Mouse (Mus musculus) adrenal gland, adult 2 months (tissue): ENCODE measurements around the gene Rnf215. TPM values are rescaled to one million over a fixed set of nuclear protein-coding genes. Genes with fewer than 3 reads are reported as not detected.
"Not testable (repeated sequence)": the region's sequence is repeated elsewhere in the genome, so short reads cannot be mapped to it uniquely, and the experiment has no call there.

Experiments
- DNase-seq: peaks from one replicate; pipeline ENCODE4 v3.0.0; 2021
- polyA plus RNA-seq: library from polyadenylated mRNA; depleted of rRNA; stranded (reverse); fragments of >200 nt; gene quantifications from 2 replicates; pipeline ENCODE4 v1.2.3, GENCODE M21; 2012
- total RNA-seq, 2 experiments: library from RNA; stranded (reverse); gene quantifications; 2 replicates each; pipeline ENCODE4 v1.2.3; 2021

The Rnf215 gene
- total and polyA plus RNA-seq, 3 experiments = 21.7 to 34.6 (median 25.0) TPM

- DNase-seq = no peak
Measured at GRCm38 (mm10) chr11:4147098-4147497, 12.1 kb downstream of the Rnf215 start.

GRCm38 (mm10) chr11:4148120-4148519 is 13.1 kb downstream of the Rnf215 start:
- peak; percentile 42 for DNase-seq

GRCm38 (mm10) chr11:4148536-4149156 is 13.6 kb downstream of the Rnf215 start:
- peak; percentile 32 for DNase-seq

- no peak for DNase-seq
Measured at GRCm38 (mm10) chr11:4149886-4150285, 14.9 kb downstream of the Rnf215 start.

DNA sequence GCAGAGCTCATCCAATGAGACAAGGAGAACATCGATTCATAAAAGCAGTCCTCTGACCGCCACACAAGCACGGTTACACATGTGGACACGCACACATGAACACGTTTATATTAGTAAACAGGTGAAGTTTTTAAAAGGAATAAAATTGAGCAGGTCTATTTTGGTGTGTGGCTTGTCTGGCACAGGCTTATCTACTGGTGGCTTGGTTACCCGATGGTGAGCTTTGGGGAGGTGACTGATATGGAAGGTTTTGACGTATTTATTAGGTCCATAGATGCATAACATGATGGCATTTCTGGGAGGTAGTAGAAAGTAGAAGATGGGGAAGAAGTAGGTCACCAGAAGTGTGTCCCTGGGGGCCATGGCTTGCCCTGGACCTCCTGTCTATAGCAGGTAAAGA is 18.7 kb downstream of the Rnf215 start:
- no peak for DNase-seq

GRCm38 (mm10) chr11:4155641-4156040 is 20.6 kb downstream of the Rnf215 start:
- no peak for DNase-seq

- no peak for DNase-seq
Measured at GRCm38 (mm10) chr11:4158676-4159075, 23.7 kb downstream of the Rnf215 start.

GRCm38 (mm10) chr11:4159808-4160708 is 25.1 kb downstream of the Rnf215 start, which contains the start of the genes Ccdc157 and Sf3a1:
Gene Ccdc157 (minus strand): TSS chr11:4160293.
Gene Sf3a1 (plus strand): TSS chr11:4160350.
- peak; percentile 96 for DNase-seq

- no peak for DNase-seq
Measured at GRCm38 (mm10) chr11:4160758-4161480, 25.9 kb downstream of the Rnf215 start.

- DNase-seq = peak; percentile 55
Measured at GRCm38 (mm10) chr11:4164701-4165100, 29.7 kb downstream of the Rnf215 start.

GRCm38 (mm10) chr11:4166467-4167090 is 31.6 kb downstream of the Rnf215 start:
- peak; percentile 39 for DNase-seq

GRCm38 (mm10) chr11:4174586-4174985 is 39.6 kb downstream of the Rnf215 start:
- peak; percentile 68 for DNase-seq

DNA sequence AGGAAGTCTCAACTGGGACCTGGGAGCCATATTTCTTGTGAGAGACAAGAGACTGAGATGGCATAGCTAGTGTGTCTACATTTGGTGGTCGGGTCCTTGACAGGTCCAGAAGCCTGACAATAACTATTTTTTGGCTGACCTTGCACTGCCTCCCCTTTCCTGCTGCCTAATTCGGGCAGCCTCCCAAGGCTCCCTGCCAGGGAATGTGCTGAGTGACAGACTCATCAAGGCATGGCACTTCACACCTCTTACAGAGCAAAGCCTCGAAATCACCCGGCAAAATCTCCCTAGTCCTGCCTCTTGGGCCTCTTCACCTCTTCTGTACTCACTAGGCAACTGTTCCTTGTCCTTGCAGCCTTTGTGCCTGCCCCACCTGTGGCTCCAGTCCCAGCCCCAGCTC is 42.7 kb downstream of the Rnf215 start:
- DNase-seq = no peak

DNA sequence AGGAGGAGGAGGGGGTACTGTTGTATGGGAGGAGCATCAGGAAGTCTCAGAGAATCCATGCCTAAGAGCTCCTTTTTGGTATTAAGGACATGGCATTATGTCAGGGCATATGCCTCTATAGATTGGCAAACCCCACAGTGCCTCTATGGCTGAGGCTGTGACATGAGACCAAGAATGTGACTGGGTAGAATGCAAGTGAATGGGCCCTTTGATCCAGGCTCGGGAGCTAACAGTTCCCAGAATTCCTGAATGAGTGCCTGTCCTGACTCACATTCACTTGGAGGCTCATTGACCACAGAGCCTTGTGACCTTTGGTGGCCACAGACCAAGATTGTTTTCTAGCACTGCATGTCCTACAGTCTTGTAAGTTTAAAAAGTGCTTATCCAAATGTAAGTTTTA is 47.1 kb downstream of the Rnf215 start:
- no peak for DNase-seq

DNA sequence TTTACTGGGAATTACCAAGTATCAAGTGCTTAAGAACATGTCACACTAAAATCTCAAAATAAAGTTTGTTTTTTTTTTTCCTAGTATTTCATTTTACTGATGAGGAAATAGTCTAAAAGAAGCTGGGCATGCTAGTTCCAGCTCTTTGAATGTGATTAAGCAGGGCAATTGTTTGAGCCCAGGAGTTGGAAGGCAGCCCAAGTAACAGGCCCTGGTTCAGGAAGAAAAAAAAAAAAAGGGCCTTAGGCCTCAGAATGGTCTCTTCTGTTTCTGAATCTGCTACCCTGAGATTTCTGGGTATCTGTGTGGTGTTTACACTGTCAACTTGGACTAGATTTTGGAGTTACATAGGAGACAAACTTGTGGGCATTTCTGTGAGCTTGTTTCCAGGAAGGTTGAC is 48.5 kb downstream of the Rnf215 start:
- DNase-seq = no peak

DNA sequence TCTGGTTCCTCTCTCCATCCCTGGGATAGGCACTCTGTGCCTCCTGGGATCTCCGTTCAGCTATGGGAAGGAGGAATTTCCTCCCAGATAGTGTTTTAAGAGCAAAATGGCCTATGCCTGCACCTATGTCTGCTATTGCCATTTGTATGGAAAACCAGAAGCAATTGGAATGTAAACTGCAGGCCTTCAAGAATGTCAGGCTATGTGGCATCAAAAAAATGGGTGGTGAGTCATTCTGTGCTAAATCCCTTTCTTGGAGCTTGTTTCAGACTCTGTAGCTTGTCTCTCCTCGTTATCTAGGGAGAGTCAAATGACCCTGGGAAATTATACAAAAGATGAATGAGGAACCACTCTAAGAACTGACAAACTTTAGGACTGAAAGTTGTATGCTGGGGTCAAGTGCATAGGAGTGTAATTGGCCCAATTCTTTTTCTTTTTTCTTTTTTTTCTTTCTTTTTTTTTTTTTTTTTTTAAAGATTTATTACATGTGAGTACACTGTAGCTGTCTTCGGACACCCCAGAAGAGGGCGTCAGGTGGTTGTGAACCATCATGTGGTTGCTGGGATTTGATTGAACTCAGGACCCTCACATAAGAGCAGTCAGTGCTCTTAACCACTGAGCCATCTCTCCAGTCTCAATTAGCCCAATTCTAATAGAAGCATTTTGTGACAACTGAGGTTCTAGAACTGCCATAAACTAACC is 49.4 kb downstream of the Rnf215 start:
- no peak for DNase-seq

- DNase-seq = not testable (repeated sequence)
Measured at GRCm38 (mm10) chr11:4185480-4185879, 50.5 kb downstream of the Rnf215 start.

GRCm38 (mm10) chr11:4186486-4187317 is 51.7 kb downstream of the Rnf215 start, which contains the start of gene Tbc1d10a:
Gene Tbc1d10a (plus strand): TSS chr11:4186789.
- peak; percentile 99 for DNase-seq

- DNase-seq = no peak
Measured at GRCm38 (mm10) chr11:4187318-4187700, 52.3 kb downstream of the Rnf215 start.

GRCm38 (mm10) chr11:4189182-4189581 is 54.2 kb downstream of the Rnf215 start:
- no peak for DNase-seq
